ENCODE assay signal across 36 mouse cellular contexts in genomic region chr19:46187203-46187602, GRCm38 (mm10). TPM values are rescaled to one million over a fixed set of nuclear protein-coding genes. Genes with fewer than 3 reads are reported as not detected.
DNase-seq lines count a peak whose midpoint lies in the region; ATAC-seq and TF ChIP-seq lines count a peak whose summit lies in the region.
"Had no signal": no experiment of that assay in that cellular context is flagged by ENCODE, and none has a peak within 500 bp of the region (broad histone marks: within the 10 kb centered on the region; RNA-seq: fewer than 3 reads in every experiment).

No protein-coding gene starts in this region.

- H3K9ac ChIP-seq in heart, adult 2 months (ENCODE audit: low read depth, low read length), result no peak overlapping the region
- no peak overlapping the region for H3K9ac ChIP-seq in limb, embryonic 14.5 days (ENCODE audit: low read depth, low read length, severe bottlenecking)
- no peak overlapping the region for H3K9ac ChIP-seq in MEL (ENCODE audit: control insufficient read depth, low read depth, low read length, poor library complexity, severe bottlenecking)
- H3K9ac ChIP-seq: embryonic facial prominence, embryonic 15.5 days; forebrain, embryonic 13.5 days; heart, embryonic 12.5 days; hindbrain, embryonic 12.5 days; intestine, embryonic 15.5 days; liver, embryonic 14.5 days had no signal

- no peak for TF ChIP-seq POLR2A in heart, adult 2 months (IDR thresholded peaks at IDR 0.05; ENCODE audit: insufficient read depth, low read depth, low read length)
- TF ChIP-seq POLR2A in limb, embryonic 14.5 days (IDR thresholded peaks at IDR 0.05; ENCODE audit: borderline replicate concordance, extremely low read depth, insufficient read depth, insufficient read length), result no peak
- TF ChIP-seq POLR2A in MEL (IDR thresholded peaks at IDR 0.05; ENCODE audit: control insufficient read depth in 1 of 2, insufficient read depth in 1 of 2, low read depth in 1 of 2, low read length in 2 of 2, poor library complexity in 1 of 2), result no peak

- H3K4me3 ChIP-seq in heart, adult 2 months, result no peak overlapping the region
- H3K4me3 ChIP-seq in limb, embryonic 14.5 days (replicated peaks; ENCODE audit: low read length), result no peak overlapping the region
- H3K4me3 ChIP-seq in limb, embryonic 10.5 days, result no peak overlapping the region
- no peak overlapping the region for H3K4me3 ChIP-seq in MEL (ENCODE audit: control insufficient read depth in 1 of 2, insufficient read depth in 1 of 2, low read depth in 2 of 2, low read length in 2 of 2)
- H3K4me3 ChIP-seq in midbrain, embryonic 10.5 days, result no peak overlapping the region
- H3K4me3 ChIP-seq: embryonic facial prominence, embryonic 15.5 days; forebrain, embryonic 13.5 days; heart, embryonic 12.5 days; hindbrain, embryonic 12.5 days; intestine, embryonic 15.5 days had no signal

- no peak for TF ChIP-seq CTCF in heart, adult 2 months (IDR thresholded peaks at IDR 0.05)
- no peak for TF ChIP-seq CTCF in MEL (IDR thresholded peaks at IDR 0.05 in 2 of 3, conservative IDR thresholded peaks at IDR 0.05 in 1 of 3; ENCODE audit: control insufficient read depth in 1 of 3, insufficient read depth in 1 of 3, low read depth in 2 of 3, low read length in 3 of 3, poor library complexity in 1 of 3, severe bottlenecking in 1 of 3)

- TF ChIP-seq RAD21 in MEL (IDR thresholded peaks at IDR 0.05; ENCODE audit: low read depth, low read length), result no peak

- intact Hi-C loops in heart, adult 2 months (cut with DNase I), result loop anchor here (5.0 kb wide), 1 partner anchor 50 kb away; no protein-coding TSS in a partner anchor
- intact Hi-C loops in heart, postnatal 10 days (cut with DNase I), result loop anchor here (5.0 kb wide), 1 partner anchor 35 kb away; the partner anchor contains the start of gene Gbf1

- 41% methylated on average over 2 of the region's 2 CpGs for WGBS in heart, adult 2 months
- 64% methylated on average over 2 of the region's 2 CpGs for WGBS in limb, embryonic 14.5 days
- 80% methylated on average over 2 of the region's 2 CpGs for WGBS in limb, embryonic 10.5 days
- 82% methylated on average over 2 of the region's 2 CpGs for whole genome bisulfite sequencing in midbrain, embryonic 10.5 days

- H3K9me3 ChIP-seq in limb, embryonic 14.5 days (ENCODE audit: control insufficient read depth, low read length), result no peaks in the 10 kb centered on the region
- no peaks in the 10 kb centered on the region for H3K9me3 ChIP-seq in limb, embryonic 10.5 days (replicated peaks)
- H3K9me3 ChIP-seq in MEL (replicated peaks; ENCODE audit: insufficient read depth, low read length), result no peaks in the 10 kb centered on the region
- H3K9me3 ChIP-seq in midbrain, embryonic 10.5 days (replicated peaks), result no peaks in the 10 kb centered on the region
- H3K9me3 ChIP-seq: embryonic facial prominence, embryonic 15.5 days; forebrain, embryonic 13.5 days; heart, embryonic 12.5 days; hindbrain, embryonic 12.5 days; intestine, embryonic 15.5 days had no signal

- peaks cover 3% of the 10 kb centered on the region for H3K36me3 ChIP-seq in heart, adult 2 months (ENCODE audit: control insufficient read depth, insufficient read depth, low read length)
- H3K36me3 ChIP-seq in limb, embryonic 14.5 days (ENCODE audit: control insufficient read depth, insufficient read depth, low read length), result 0 out of 2 replicates have a peak, but pooled peaks cover 9% of the 10 kb centered on the region
- H3K36me3 ChIP-seq in limb, embryonic 10.5 days, result no peaks in the 10 kb centered on the region
- H3K36me3 ChIP-seq in MEL (ENCODE audit: control insufficient read depth in 1 of 2, insufficient read depth in 2 of 2, low read length in 2 of 2), result peaks cover 2 to 10% of the 10 kb centered on the region in 2 experiments; a peak in 3 of 4 replicates
- peaks cover 9% of the 10 kb centered on the region for H3K36me3 ChIP-seq in midbrain, embryonic 10.5 days
- H3K36me3 ChIP-seq: intestine, embryonic 15.5 days had no signal

- H3K27me3 ChIP-seq in heart, adult 2 months (ENCODE audit: control insufficient read depth, insufficient read depth, low read length), result no peaks in the 10 kb centered on the region
- no peaks in the 10 kb centered on the region for H3K27me3 ChIP-seq in limb, embryonic 14.5 days (ENCODE audit: control insufficient read depth, insufficient read depth, low read length)
- no peaks in the 10 kb centered on the region for H3K27me3 ChIP-seq in limb, embryonic 10.5 days (ENCODE audit: low read depth, poor library complexity, severe bottlenecking)
- H3K27me3 ChIP-seq in MEL (ENCODE audit: control insufficient read depth in 1 of 2, insufficient read depth in 2 of 2, low read length in 2 of 2), result no peaks in the 10 kb centered on the region
- no peaks in the 10 kb centered on the region for H3K27me3 ChIP-seq in midbrain, embryonic 10.5 days (ENCODE audit: low read depth, poor library complexity, severe bottlenecking)
- H3K27me3 ChIP-seq: embryonic facial prominence, embryonic 15.5 days; forebrain, embryonic 13.5 days; heart, embryonic 12.5 days; hindbrain, embryonic 12.5 days; intestine, embryonic 15.5 days had no signal

- no peak for ATAC-seq in limb, embryonic 14.5 days (ENCODE audit: low FRiP score, low read depth)
- ATAC-seq: forebrain, embryonic 13.5 days; hindbrain, postnatal 0 days; intestine, embryonic 15.5 days had no signal

- no peak overlapping the region for H3K4me2 ChIP-seq in limb, embryonic 14.5 days (replicated peaks; ENCODE audit: low read depth, low read length, severe bottlenecking)
- H3K4me2 ChIP-seq: embryonic facial prominence, embryonic 15.5 days; forebrain, embryonic 13.5 days; hindbrain, embryonic 12.5 days; intestine, embryonic 15.5 days had no signal

- DNase-seq in heart, adult 2 months, result no peak
- no peak for DNase-seq in heart, postnatal 10 days
- DNase-seq in limb, embryonic 14.5 days (ENCODE audit: low spot score), result peak; percentile 48
- DNase-seq in limb, embryonic 10.5 days (ENCODE audit: low spot score), result no peak
- no peak for DNase-seq in MEL (ENCODE audit: low read depth, low spot score)
- peak; percentile 15 to 30 for DNase-seq in thymus, postnatal 36 days
- DNase-seq in ovary, postnatal 10 days (ENCODE audit: low spot score), result no peak
- no peak for DNase-seq in midbrain, embryonic 10.5 days (ENCODE audit: low spot score)
- DNase-seq: adrenal gland, postnatal 25 days; B cell, adult 2 months; cerebellum, adult 11-12 months; cerebellum, postnatal 10 days; liver; lung, adult 2 months; midbrain, embryonic 14.5 days; right cerebral cortex, adult 18-20 months; spleen, adult 18-20 months had no signal

- H3K4me1 ChIP-seq in heart, adult 2 months (ENCODE audit: control insufficient read depth, insufficient read depth, low read length), result peaks cover 5% of the 10 kb centered on the region
- no peaks in the 10 kb centered on the region for H3K4me1 ChIP-seq in limb, embryonic 14.5 days (ENCODE audit: control insufficient read depth, insufficient read depth, low read length)
- no peaks in the 10 kb centered on the region for H3K4me1 ChIP-seq in limb, embryonic 10.5 days
- peaks cover 3 to 6% of the 10 kb centered on the region in 2 experiments; a peak in 3 of 4 replicates for H3K4me1 ChIP-seq in MEL (ENCODE audit: control insufficient read depth in 1 of 2, insufficient read depth in 2 of 2, low read length in 2 of 2)
- H3K4me1 ChIP-seq in midbrain, embryonic 10.5 days, result no peaks in the 10 kb centered on the region
- H3K4me1 ChIP-seq: forebrain, embryonic 13.5 days; hindbrain, embryonic 12.5 days had no signal

- TF ChIP-seq EP300 in heart, adult 2 months (IDR thresholded peaks at IDR 0.05; ENCODE audit: insufficient read depth, low read depth, low read length), result no peak
- no peak for TF ChIP-seq EP300 in MEL (IDR thresholded peaks at IDR 0.05; ENCODE audit: low read depth in 1 of 2, low read length in 2 of 2)

- 0 out of 2 replicates have a peak overlapping the region, but pooled peaks have one; percentile 1 for H3K27ac ChIP-seq in heart, adult 2 months
- H3K27ac ChIP-seq in limb, embryonic 14.5 days (replicated peaks; ENCODE audit: low read depth, low read length), result no peak overlapping the region
- no peak overlapping the region for H3K27ac ChIP-seq in limb, embryonic 10.5 days
- no peak overlapping the region for H3K27ac ChIP-seq in MEL (ENCODE audit: control insufficient read depth, low read depth, low read length)
- H3K27ac ChIP-seq in midbrain, embryonic 10.5 days (replicated peaks), result no peak overlapping the region
- H3K27ac ChIP-seq: embryonic facial prominence, embryonic 15.5 days; forebrain, embryonic 13.5 days; hindbrain, embryonic 12.5 days; hindbrain, postnatal 0 days; intestine, embryonic 15.5 days; liver, embryonic 14.5 days; macrophage; stomach, postnatal 0 days had no signal

- peaks cover 1% of the 10 kb centered on the region; the same call in 1 of the 2 replicates for H3K79me2 ChIP-seq in heart, adult 2 months (replicated peaks; ENCODE audit: control insufficient read depth, insufficient read depth, low read length)
- peaks cover 2% of the 10 kb centered on the region; the same call in 1 of the 2 replicates for H3K79me2 ChIP-seq in MEL (ENCODE audit: control insufficient read depth, insufficient read depth, low read length, poor library complexity)

RNA-seq across cellular contexts. Expression of gene Gbf1, which starts 34.9 kb away (rescaled TPM):
- 10 to 100 TPM; 39.9 to 40.0 TPM for total RNA-seq in heart, adult 2 months (2021)
- polyA plus RNA-seq in heart, adult 2 months (2012; rRNA removed), result 49.3 and 52.1 TPM in 2 replicates
- total RNA-seq in heart, postnatal 10 days (2021), result 10 to 100 TPM; 50.2 to 50.5 TPM
- polyA plus RNA-seq in limb, embryonic 14.5 days (2012; rRNA removed), result 92.1 and 131 TPM in 2 replicates
- 66.8 and 67.2 TPM in 2 replicates for polyA plus RNA-seq in limb, embryonic 14.5 days (2014; fragmentation: Nextera tagmentation; extraction: Ambion mirVana)
- polyA plus RNA-seq in limb, embryonic 10.5 days (2016; fragmentation: Nextera tagmentation; extraction: Ambion mirVana), result 39.5 and 47.8 TPM in 2 replicates
- 20.1 and 23.7 TPM in 2 replicates for total RNA-seq in MEL (2012; rRNA removed)
- 100 to 1,000 TPM in 1 of 2 experiments, 10 to 100 TPM in 1; 54.1 to 400 TPM for polyA plus RNA-seq in MEL (2012; ENCODE audit: insufficient read depth in 1 of 2, insufficient read length in 2 of 2, low read depth in 1 of 2, low replicate concordance in 2 of 2, missing spikeins in 1 of 2)
- 43.8 and 48.8 TPM in 2 replicates for polyA plus RNA-seq in midbrain, embryonic 10.5 days (2016; fragmentation: Nextera tagmentation; extraction: Ambion mirVana)

RNA-seq across cellular contexts. Expression of gene Pitx3, which starts 39.1 kb away (rescaled TPM):
- total RNA-seq in heart, adult 2 months (2021), result 1 to 10 TPM; 1.2 to 1.8 TPM
- polyA plus RNA-seq in heart, adult 2 months (2012; rRNA removed), result 0.39 and 0.82 TPM in 2 replicates
- total RNA-seq in heart, postnatal 10 days (2021), result under 1 TPM in 1 of 2 experiments, not detected in 1; 0.36 TPM
- polyA plus RNA-seq in limb, embryonic 14.5 days (2012; rRNA removed), result 14.0 and 19.6 TPM in 2 replicates
- 8.1 TPM in 2 replicates for polyA plus RNA-seq in limb, embryonic 14.5 days (2014; fragmentation: Nextera tagmentation; extraction: Ambion mirVana)
- polyA plus RNA-seq in limb, embryonic 10.5 days (2016; fragmentation: Nextera tagmentation; extraction: Ambion mirVana), result 0.59 and 2.1 TPM in 2 replicates
- 0.08 and 0.10 TPM in 2 replicates for total RNA-seq in MEL (2012; rRNA removed)
- polyA plus RNA-seq in MEL (2012; ENCODE audit: insufficient read depth in 1 of 2, insufficient read length in 2 of 2, low read depth in 1 of 2, low replicate concordance in 2 of 2, missing spikeins in 1 of 2), result under 1 TPM in 1 of 2 experiments, not detected in 1; 0.28 TPM
- polyA plus RNA-seq in midbrain, embryonic 10.5 days (2016; fragmentation: Nextera tagmentation; extraction: Ambion mirVana), result 0.17 and 0.43 TPM in 2 replicates
- total RNA-seq: adrenal gland, adult 18-20 months; adrenal gland, postnatal 25 days; common myeloid progenitor, adult 5-6 weeks; layer of hippocampus, adult 18-20 months; layer of hippocampus, postnatal 14 days; left cerebral cortex, adult 8-10 months; left cerebral cortex, postnatal 36 days; megakaryocyte-erythroid progenitor cell, adult 5-6 weeks; monocyte, adult 5-6 weeks; neutrophil, adult 5-6 weeks had no signal
- polyA plus RNA-seq: forebrain, embryonic 13.5 days; hindbrain, postnatal 0 days; intestine, embryonic 15.5 days; liver, embryonic 14.5 days; macrophage had no signal

RNA-seq across cellular contexts. Expression of gene Elovl3, which starts 55.5 kb away (rescaled TPM):
- under 1 TPM; 0.27 to 0.55 TPM for total RNA-seq in heart, adult 2 months (2021)
- polyA plus RNA-seq in heart, adult 2 months (2012; rRNA removed), result 0.31 and 1.6 TPM in 2 replicates
- total RNA-seq in heart, postnatal 10 days (2021), result 1 to 10 TPM in 1 of 2 experiments, under 1 TPM in 1; 0.25 to 2.5 TPM
- 0.15 TPM in 1 of 2 replicates, not detected in the other for polyA plus RNA-seq in limb, embryonic 14.5 days (2012; rRNA removed)
- 0.68 and 0.85 TPM in 2 replicates for polyA plus RNA-seq in limb, embryonic 14.5 days (2014; fragmentation: Nextera tagmentation; extraction: Ambion mirVana)
- polyA plus RNA-seq in limb, embryonic 10.5 days (2016; fragmentation: Nextera tagmentation; extraction: Ambion mirVana), result 0.13 TPM in 1 of 2 replicates, not detected in the other
- total RNA-seq in MEL (2012; rRNA removed), result 1.2 and 1.4 TPM in 2 replicates
- polyA plus RNA-seq in MEL (2012; ENCODE audit: insufficient read depth in 1 of 2, insufficient read length in 2 of 2, low read depth in 1 of 2, low replicate concordance in 2 of 2, missing spikeins in 1 of 2), result 1 to 10 TPM in 1 of 2 experiments, not detected in 1; 2.3 TPM
- polyA plus RNA-seq in midbrain, embryonic 10.5 days (2016; fragmentation: Nextera tagmentation; extraction: Ambion mirVana), result not detected in 2 replicates
- total RNA-seq: common myeloid progenitor, adult 5-6 weeks; gastrocnemius, postnatal 25 days; hindbrain, postnatal 0 days; layer of hippocampus, adult 18-20 months; layer of hippocampus, postnatal 14 days; left cerebral cortex, adult 8-10 months; left cerebral cortex, postnatal 36 days; megakaryocyte-erythroid progenitor cell, adult 5-6 weeks; monocyte, adult 5-6 weeks; neutrophil, adult 5-6 weeks had no signal
- polyA plus RNA-seq: forebrain, embryonic 13.5 days; heart, embryonic 12.5 days; hindbrain, embryonic 12.5 days; hindbrain, postnatal 0 days; intestine, embryonic 15.5 days; macrophage; stomach, postnatal 0 days had no signal

Comparison
In these comparisons a context has a peak if more than half of its experiments do, and no peak if none do; other contexts are left out.
1. DNase-seq: peak in limb, embryonic 14.5 days (single experiment) and thymus, postnatal 36 days (2 of 2); none in heart, adult 2 months (0 of 2), heart, postnatal 10 days (0 of 2), limb, embryonic 10.5 days (single experiment), MEL (single experiment), ovary, postnatal 10 days (single experiment) and midbrain, embryonic 10.5 days (single experiment).